Mouse (Mus musculus) limb, embryonic 15.5 days (tissue): ENCODE data around the gene Spaca9. TPM values are rescaled to one million over a fixed set of nuclear protein-coding genes. Genes with fewer than 3 reads are reported as not detected.

ENCODE experiments used
- ATAC-seq: fragments of 200-750 bp; cut with Nextera tagmentation; 2 replicates; pipeline ENCODE4 v1.8.0; 2017; ENCODE audit warnings: low read depth, moderate TSS enrichment; ENCODE audit not compliant: insufficient number of reproducible peaks, low FRiP score, low TSS enrichment
- H3K27ac ChIP-seq: fragments of 300-500 bp; sonication (generic); 2 replicates; pipeline ENCODE4 v1.5.1; 2015; ENCODE audit warnings: moderate library complexity, mild to moderate bottlenecking, inconsistent platforms
- H3K27me3 ChIP-seq: fragments of 300-500 bp; sonication (generic); 2 replicates; pipeline ENCODE4 v1.6.1; 2015; ENCODE audit warnings: inconsistent platforms
- H3K36me3 ChIP-seq: fragments of 300-500 bp; sonication (generic); 2 replicates; pipeline ENCODE4 v1.6.1; 2015; ENCODE audit warnings: inconsistent platforms
- H3K4me1 ChIP-seq: fragments of 300-500 bp; sonication (generic); 2 replicates; pipeline ENCODE4 v1.6.1; 2015; ENCODE audit warnings: inconsistent platforms
- H3K4me2 ChIP-seq: fragments of 300-500 bp; sonication (generic); 2 replicates; pipeline ENCODE4 v1.6.1; 2015; ENCODE audit warnings: mild to moderate bottlenecking, inconsistent platforms
- H3K4me3 ChIP-seq: fragments of 300-500 bp; sonication (generic); 2 replicates; pipeline ENCODE4 v1.5.1; 2015; ENCODE audit warnings: mild to moderate bottlenecking, inconsistent platforms
- H3K9ac ChIP-seq: fragments of 300-500 bp; sonication (generic); 2 replicates; pipeline ENCODE4 v1.6.1; 2015; ENCODE audit warnings: inconsistent platforms
- H3K9me3 ChIP-seq: fragments of 300-500 bp; sonication (generic); 2 replicates; pipeline ENCODE4 v1.6.1; 2016; ENCODE audit warnings: inconsistent platforms
- WGBS: fragments of 180-500 bp; shearing (Covaris S2); methylation state at CpG from one replicate; pipeline ENCODE4 v1.1.7; 2015; 5-methylcytosine and 5-hydroxymethylcytosine counted together
- polyA plus RNA-seq: library from polyadenylated mRNA; unstranded; fragments of >200 nt; fragmentation: Nextera tagmentation; extraction: Ambion mirVana; gene quantifications from 2 replicates; pipeline ENCODE4 v1.2.1, GENCODE M21; 2015

Gene Spaca9
- polyA plus RNA-seq = 1.1 and 1.2 TPM in 2 replicates

DNA sequence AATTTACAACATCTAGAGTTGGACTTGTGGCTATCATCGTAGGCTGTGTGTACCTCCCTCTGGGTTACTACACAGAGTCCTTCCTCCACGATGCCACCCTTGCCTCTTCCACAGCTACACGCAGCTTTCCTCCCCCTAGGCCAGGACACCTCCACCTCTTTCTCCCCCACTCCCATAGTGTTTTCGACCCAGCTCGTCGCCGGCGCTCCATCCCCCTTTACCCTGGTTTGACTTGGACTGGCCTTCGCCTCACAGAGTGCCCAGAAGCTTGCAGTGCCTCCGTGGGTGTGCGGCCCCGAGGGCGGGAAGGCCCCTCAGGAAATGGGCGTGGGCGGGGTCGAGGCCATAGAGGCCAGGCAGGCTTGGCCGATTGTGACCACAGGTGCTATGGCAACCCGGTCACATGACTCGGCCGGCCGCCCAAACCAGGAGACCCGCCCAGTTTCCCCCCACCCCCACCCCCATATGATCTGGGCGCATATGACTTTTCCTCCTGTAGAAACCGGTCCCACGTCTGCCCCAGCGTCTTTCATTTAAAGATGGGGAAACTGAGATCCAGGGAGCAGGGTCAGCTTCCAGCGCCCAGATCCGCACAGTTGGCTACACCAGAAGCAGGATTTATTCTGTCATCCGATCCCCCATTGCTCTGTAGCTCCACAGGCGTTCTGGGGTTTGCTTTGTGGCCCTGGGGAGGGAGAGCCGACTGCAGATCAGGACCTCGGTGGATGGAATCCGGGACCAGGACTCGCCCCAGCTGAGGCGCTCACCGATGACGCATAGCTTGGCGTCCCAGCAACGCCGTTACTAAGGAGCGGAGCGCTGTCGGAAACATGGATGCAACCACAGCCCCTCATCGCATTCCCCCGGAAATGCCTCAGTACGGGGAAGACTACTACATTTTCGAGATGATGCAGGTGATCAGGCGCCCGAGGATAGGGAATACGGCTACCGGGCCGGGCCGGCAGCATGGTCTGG lies at the start of gene Spaca9, which contains the start of gene Ak8:
Spaca9 (minus strand) TSS at position 367 of the 975 bp plus-strand sequence.
Ak8 (plus strand) TSS at position 804 of the 975 bp plus-strand sequence.
- Histone ChIP-seq H3K27ac (peak within 1 kb of the TSS; percentile 67), H3K4me2 (peak within 1 kb of the TSS; percentile 90), H3K27me3 (no peaks in the 10 kb centered on the region), H3K9ac (peak within 1 kb of the TSS; percentile 45), H3K4me1 (peaks cover 21% of the 10 kb centered on the region), H3K9me3 (no peaks in the 10 kb centered on the region), H3K36me3 (no peaks in the 10 kb centered on the region), H3K4me3 (peak within 1 kb of the TSS; percentile 61)
- WGBS = under 1% methylated on average over 53 of the region's 53 CpGs
- peak; percentile 77 for ATAC-seq

DNA sequence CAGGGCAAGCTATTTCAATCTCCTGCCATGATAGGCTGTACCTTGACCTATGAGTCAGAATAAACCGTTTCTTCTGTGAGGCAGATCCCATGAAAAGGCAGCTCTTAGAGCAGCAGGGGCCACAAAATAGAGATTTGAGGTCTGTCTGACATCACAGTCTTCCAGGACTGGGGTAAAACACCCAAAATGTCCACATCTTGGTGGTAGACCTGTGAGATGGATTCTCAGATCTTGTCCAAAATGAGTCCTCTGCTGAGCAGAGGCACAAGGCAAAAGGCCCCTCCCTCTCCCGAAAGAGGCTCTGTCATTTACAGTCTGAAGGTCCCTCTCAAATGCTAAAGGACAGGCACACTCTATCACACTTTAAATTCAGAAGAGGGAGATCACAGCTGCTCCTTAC lies 48.2 kb upstream of the Spaca9 start:
- no peak overlapping the region for H3K4me3 ChIP-seq
- no peak overlapping the region for H3K27ac ChIP-seq
- no peak overlapping the region for H3K4me2 ChIP-seq
- H3K27me3 ChIP-seq = peaks cover 5% of the 10 kb centered on the region; the same call in 1 of the 2 replicates
- H3K9ac ChIP-seq = no peak overlapping the region
- H3K9me3 ChIP-seq = no peaks in the 10 kb centered on the region
- H3K36me3 ChIP-seq = no peaks in the 10 kb centered on the region
- 81% methylated on average over 2 of the region's 2 CpGs for WGBS
- peaks cover 29% of the 10 kb centered on the region for H3K4me1 ChIP-seq
- ATAC-seq = no peak

GRCm38 (mm10) chr2:28746682-28747332 lies 47.3 kb upstream of the Spaca9 start:
- peaks cover 5% of the 10 kb centered on the region; the same call in 1 of the 2 replicates for H3K27me3 ChIP-seq
- no peak overlapping the region for H3K4me3 ChIP-seq
- H3K36me3 ChIP-seq = no peaks in the 10 kb centered on the region
- no peak for ATAC-seq
- H3K4me1 ChIP-seq = peaks cover 20% of the 10 kb centered on the region
- H3K9ac ChIP-seq = no peak overlapping the region
- no peaks in the 10 kb centered on the region for H3K9me3 ChIP-seq
- no peak overlapping the region for H3K4me2 ChIP-seq
- no peak overlapping the region for H3K27ac ChIP-seq
- 52% methylated on average over 15 of the region's 15 CpGs for WGBS

DNA sequence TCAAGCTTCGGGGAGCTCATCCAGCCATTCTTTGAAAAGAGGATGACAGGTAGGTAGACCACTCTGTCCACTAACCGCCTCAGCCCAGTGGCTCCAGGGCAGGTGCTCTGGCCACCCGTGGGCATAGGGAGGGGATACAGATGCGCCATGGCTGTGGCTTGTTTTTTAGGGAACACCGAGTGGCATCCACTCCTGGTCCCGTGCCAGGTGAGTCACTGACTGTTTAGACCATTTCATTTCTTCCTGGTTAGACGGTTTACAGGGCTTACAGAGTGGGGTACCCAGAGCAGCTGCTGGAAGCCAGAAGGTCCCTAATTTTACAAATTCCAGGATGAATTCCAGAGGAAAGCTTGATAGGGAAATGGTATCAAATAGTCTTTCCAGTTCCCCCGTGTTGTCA lies 43.2 kb upstream of the Spaca9 start:
- 0 out of 2 replicates have a peak, but pooled peaks cover 5% of the 10 kb centered on the region for H3K27me3 ChIP-seq
- no peaks in the 10 kb centered on the region for H3K9me3 ChIP-seq
- no peak for ATAC-seq
- 66% methylated on average over 8 of the region's 8 CpGs for WGBS
- H3K36me3 ChIP-seq = no peaks in the 10 kb centered on the region
- no peak overlapping the region for H3K4me3 ChIP-seq
- H3K4me2 ChIP-seq = no peak overlapping the region
- H3K27ac ChIP-seq = no peak overlapping the region
- H3K9ac ChIP-seq = no peak overlapping the region
- H3K4me1 ChIP-seq = no peaks in the 10 kb centered on the region; the same call in 1 of the 2 replicates

- WGBS = 72% methylated on average over 5 of the region's 5 CpGs
- H3K36me3 ChIP-seq = no peaks in the 10 kb centered on the region
- no peak overlapping the region for H3K4me3 ChIP-seq
- H3K4me2 ChIP-seq = no peak overlapping the region
- H3K9me3 ChIP-seq = no peaks in the 10 kb centered on the region
- 0 out of 2 replicates have a peak, but pooled peaks cover 5% of the 10 kb centered on the region for H3K27me3 ChIP-seq
- no peak for ATAC-seq
- H3K27ac ChIP-seq = no peak overlapping the region
- 0 out of 2 replicates have a peak, but pooled peaks cover 3% of the 10 kb centered on the region for H3K4me1 ChIP-seq
- H3K9ac ChIP-seq = no peak overlapping the region
These were observed 40.6 kb upstream of the Spaca9 start for GRCm38 (mm10) chr2:28740159-28740558.

DNA sequence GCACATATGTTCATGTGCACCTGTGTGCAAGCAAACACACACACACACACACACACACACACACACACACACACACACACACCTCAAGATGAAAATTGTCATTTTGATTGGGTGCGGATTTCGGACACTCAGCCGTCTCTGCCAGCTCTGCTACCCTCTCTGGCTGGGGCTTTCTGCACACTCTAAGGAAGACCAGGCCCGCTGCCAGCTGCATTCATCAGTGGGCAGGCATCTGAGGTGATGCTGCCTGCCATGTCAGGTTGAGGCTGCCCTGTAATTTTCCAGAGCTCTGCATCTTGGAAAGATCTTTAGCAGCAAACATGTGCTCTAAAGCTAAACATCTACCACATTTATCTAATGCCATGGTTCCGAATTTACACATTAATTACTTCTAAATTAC lies 37.6 kb upstream of the Spaca9 start:
- no peaks in the 10 kb centered on the region for H3K36me3 ChIP-seq
- no peak overlapping the region for H3K4me3 ChIP-seq
- WGBS = 82% methylated on average over 5 of the region's 5 CpGs
- no peak overlapping the region for H3K9ac ChIP-seq
- ATAC-seq = no peak
- H3K9me3 ChIP-seq = no peaks in the 10 kb centered on the region
- H3K4me2 ChIP-seq = no peak overlapping the region
- H3K27me3 ChIP-seq = 0 out of 2 replicates have a peak, but pooled peaks cover 5% of the 10 kb centered on the region
- no peak overlapping the region for H3K27ac ChIP-seq
- 0 out of 2 replicates have a peak, but pooled peaks cover 3% of the 10 kb centered on the region for H3K4me1 ChIP-seq

DNA sequence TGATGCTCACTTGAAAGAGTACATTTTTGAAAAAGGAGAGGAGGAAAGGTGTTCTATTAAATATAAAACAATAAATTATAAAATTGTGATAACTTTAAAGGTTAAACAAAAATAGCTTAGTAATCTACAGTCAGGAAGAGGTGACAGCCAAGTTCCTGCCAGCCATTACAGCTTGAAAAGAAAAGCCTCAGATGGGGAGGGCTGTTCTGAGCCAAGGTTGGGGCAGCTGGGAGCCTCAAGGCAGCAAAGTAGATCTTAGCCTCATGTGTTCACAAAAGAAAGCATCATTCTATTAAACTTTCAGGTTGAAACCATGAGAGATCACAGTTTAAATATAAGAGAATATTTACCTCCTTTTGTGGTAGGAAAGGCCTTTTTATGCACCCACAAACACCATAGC lies 31.1 kb upstream of the Spaca9 start:
- no peak overlapping the region for H3K4me2 ChIP-seq
- H3K9me3 ChIP-seq = no peaks in the 10 kb centered on the region
- no peak overlapping the region for H3K27ac ChIP-seq
- H3K4me3 ChIP-seq = no peak overlapping the region
- ATAC-seq = no peak
- no peaks in the 10 kb centered on the region; the same call in 1 of the 2 replicates for H3K27me3 ChIP-seq
- no peak overlapping the region for H3K9ac ChIP-seq
- no peaks in the 10 kb centered on the region for H3K36me3 ChIP-seq
- H3K4me1 ChIP-seq = peaks cover 16% of the 10 kb centered on the region

GRCm38 (mm10) chr2:28727786-28728404 lies 28.4 kb upstream of the Spaca9 start:
- Histone ChIP-seq H3K36me3 (no peaks in the 10 kb centered on the region), H3K4me2 (no peak overlapping the region), H3K9me3 (no peaks in the 10 kb centered on the region), H3K4me1 (peaks cover 14% of the 10 kb centered on the region), H3K9ac (no peak overlapping the region), H3K27me3 (no peaks in the 10 kb centered on the region; the same call in 1 of the 2 replicates), H3K27ac (0 out of 2 replicates have a peak overlapping the region, but pooled peaks have one; percentile 24), H3K4me3 (no peak overlapping the region)
- 26% methylated on average over 16 of the region's 16 CpGs for WGBS
- no peak for ATAC-seq

- H3K4me2 ChIP-seq = no peak overlapping the region
- 44% methylated on average over 9 of the region's 9 CpGs for WGBS
These were observed 24.4 kb upstream of the Spaca9 start for GRCm38 (mm10) chr2:28723912-28724311.

DNA sequence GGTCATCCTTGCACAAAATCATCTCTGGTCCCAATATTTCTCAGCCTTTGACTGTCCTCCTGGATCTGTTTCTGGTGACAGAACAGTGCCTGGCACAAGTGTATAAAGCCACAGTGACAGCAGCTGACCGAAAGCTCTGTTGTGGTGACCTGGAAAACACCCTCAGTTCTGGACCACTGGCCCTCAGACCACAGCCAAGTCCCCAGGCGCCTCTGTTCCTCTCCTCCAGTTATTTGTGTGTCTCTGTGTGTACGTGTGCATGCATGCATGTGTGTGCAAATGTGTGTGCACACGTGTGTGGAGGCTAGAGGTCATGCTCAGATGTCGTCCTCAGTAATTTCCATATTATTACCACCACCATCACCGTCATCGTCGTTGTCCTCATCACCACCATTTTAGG lies 22.9 kb upstream of the Spaca9 start:
- H3K27ac ChIP-seq = no peak overlapping the region
- no peak for ATAC-seq
- no peak overlapping the region for H3K4me3 ChIP-seq
- no peaks in the 10 kb centered on the region for H3K27me3 ChIP-seq
- peaks cover 2% of the 10 kb centered on the region for H3K4me1 ChIP-seq
- no peaks in the 10 kb centered on the region for H3K36me3 ChIP-seq
- H3K4me2 ChIP-seq = no peak overlapping the region
- 91% methylated on average over 8 of the region's 8 CpGs for WGBS
- no peak overlapping the region for H3K9ac ChIP-seq
- no peaks in the 10 kb centered on the region for H3K9me3 ChIP-seq

More at GRCm38 (mm10) chr2:28723912-28724311, 24.4 kb upstream of the Spaca9 start:
- Histone ChIP-seq H3K27me3 (no peaks in the 10 kb centered on the region; the same call in 1 of the 2 replicates), H3K4me3 (no peak overlapping the region), H3K36me3 (no peaks in the 10 kb centered on the region), H3K9me3 (no peaks in the 10 kb centered on the region), H3K4me1 (peaks cover 14% of the 10 kb centered on the region), H3K27ac (no peak overlapping the region), H3K9ac (no peak overlapping the region)
- no peak for ATAC-seq

DNA sequence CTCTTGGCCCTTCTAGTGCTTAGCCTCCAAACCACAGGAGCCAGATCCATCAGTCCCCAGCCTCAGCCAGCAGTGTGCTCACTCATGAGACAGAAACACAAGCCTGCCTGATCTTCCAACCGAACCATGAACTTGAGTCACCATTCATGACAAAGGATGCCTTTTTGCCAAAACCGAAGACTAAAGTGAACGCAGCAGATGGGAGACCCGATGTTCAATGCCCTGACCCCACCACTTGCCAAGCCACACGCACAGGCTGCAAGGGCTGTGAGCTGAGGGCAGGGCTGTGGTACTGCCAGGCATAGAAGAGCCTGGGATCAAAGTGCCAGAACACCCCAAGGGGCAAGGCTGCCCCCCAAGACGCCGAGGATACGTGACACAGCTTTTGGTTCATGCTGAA lies 13.5 kb upstream of the Spaca9 start:
- H3K36me3 ChIP-seq = no peaks in the 10 kb centered on the region
- peaks cover 8% of the 10 kb centered on the region; the same call in 1 of the 2 replicates for H3K4me1 ChIP-seq
- no peak for ATAC-seq
- 72% methylated on average over 8 of the region's 8 CpGs for WGBS
- no peak overlapping the region for H3K4me2 ChIP-seq
- H3K27ac ChIP-seq = no peak overlapping the region
- no peaks in the 10 kb centered on the region for H3K9me3 ChIP-seq
- no peak overlapping the region for H3K4me3 ChIP-seq
- H3K27me3 ChIP-seq = no peaks in the 10 kb centered on the region
- no peak overlapping the region for H3K9ac ChIP-seq
